Mouse (Mus musculus) WW6 (cell line): ENCODE measurements around the gene Tgfb3.

Source experiments
- DNase-seq: peaks from one replicate; pipeline ENCODE4 v3.0.0-alpha.2; 2013; ENCODE audit warnings: low read depth, low spot score

Tgfb3 gene

DNA sequence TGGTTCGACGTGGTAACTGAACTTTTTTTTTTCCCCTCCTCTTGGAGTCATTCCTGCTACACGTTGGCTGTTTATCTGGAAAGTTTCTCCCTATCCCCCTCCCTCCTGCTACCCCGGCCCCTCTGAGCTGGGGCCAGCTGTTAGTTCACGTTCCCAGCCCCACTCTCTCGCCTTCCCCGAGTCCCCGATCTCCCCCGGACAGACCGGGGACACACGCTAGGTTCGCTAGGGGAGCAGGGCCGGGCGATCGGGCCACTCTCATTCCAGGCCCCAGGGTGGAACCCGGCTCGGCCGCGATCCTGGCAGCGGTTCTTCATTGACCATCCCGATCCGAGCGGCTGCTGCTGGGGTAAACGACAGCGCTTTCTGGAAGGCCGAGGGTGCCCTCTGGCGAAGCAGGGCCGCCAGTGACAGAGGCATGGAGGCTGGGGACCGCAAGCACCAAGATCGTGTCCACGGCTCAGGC, 394 bp upstream of the Tgfb3 start:
- DNase-seq: peak; percentile 57

DNA sequence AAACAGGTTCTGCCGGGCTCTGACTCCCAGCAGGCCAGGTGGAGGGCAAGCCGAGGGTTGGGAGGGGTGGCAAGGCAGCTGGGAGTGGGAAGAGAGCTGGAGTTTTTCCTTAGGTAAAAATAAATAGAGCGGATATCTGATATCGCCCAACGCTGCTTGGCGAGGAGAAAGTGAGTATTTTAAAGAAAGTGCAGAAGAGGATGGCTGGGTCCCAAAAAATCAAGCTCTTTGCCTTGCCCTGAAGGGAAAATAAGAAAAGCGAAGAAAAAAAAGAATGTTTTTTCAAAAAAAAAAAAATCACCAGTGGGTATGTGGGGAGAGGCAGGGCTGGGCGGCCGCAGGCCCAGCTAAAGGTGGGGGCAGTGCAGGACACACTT, 677 bp downstream of the Tgfb3 start:
- DNase-seq: no peak

- no peak for DNase-seq
Measured at GRCm38 (mm10) chr12:86077736-86078135, 1.1 kb downstream of the Tgfb3 start.

DNA sequence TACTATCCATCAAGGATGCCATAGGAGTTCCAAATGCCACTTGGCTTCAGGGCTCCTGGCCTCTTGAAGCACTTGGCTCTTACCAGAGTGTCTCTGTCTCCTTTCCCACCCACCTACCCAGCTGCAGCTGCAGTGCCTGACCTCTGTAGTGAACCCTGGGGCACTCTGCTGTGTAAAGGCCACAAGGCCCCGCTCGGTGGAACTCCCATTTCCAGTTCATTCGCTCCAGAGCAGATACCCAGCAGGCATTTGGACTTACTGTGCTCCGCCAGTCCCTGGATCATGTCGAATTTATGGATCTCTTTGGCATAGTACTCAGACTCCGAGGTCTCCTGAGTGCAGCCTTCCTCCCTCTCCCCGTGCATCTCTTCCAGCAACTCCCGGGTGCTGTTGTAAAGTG, 1.5 kb downstream of the Tgfb3 start:
- no peak for DNase-seq

DNA sequence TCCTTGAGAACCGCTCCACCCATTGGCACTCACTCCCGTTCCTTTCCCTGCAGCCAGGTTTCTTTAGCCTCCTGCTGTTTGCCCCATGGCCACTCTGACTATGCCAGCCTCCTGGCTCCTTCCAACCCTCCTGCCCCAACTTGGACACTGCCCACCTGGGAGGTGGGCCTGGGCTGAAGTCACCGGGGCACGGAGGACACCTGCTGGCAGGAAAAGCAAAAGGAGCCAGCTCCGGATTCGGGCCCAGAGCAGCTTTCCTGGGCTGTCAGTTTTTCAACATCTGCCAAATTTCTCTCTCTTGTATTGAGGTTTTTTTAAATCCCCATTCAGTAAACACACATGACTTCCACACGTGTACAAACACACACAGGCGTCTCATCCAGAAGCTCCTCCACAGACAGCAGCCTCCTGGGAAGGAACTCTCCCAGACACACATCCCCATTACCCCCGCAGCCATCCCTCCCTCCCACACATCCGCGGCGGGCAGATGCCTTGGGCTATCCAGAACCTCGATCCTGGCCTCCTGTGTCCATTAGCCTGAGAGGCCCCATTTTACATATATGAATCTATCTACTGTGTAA, 2.4 kb downstream of the Tgfb3 start:
- no peak for DNase-seq

DNA sequence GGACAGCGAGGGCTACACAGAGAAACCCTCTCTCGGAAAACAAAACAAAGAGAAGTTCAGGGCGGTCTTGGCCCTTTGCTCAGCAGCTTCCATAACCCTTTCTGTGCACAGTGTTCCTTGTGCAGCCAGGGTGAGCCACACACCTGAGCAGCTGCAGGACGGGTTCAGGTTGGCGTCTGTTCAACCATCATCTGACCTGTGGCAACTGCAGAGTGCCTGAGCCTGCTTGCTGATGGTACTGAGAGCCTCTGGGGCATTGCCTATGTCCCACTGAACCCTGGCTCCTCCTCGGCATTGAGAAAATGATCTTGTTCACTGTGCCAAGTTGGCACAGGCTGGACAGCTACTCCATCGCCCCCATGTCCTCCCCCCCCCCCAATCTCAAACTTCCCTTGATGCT, 3.5 kb downstream of the Tgfb3 start:
- no peak for DNase-seq

- no peak for DNase-seq
Measured at GRCm38 (mm10) chr12:86074681-86075080, 4.2 kb downstream of the Tgfb3 start.

DNA sequence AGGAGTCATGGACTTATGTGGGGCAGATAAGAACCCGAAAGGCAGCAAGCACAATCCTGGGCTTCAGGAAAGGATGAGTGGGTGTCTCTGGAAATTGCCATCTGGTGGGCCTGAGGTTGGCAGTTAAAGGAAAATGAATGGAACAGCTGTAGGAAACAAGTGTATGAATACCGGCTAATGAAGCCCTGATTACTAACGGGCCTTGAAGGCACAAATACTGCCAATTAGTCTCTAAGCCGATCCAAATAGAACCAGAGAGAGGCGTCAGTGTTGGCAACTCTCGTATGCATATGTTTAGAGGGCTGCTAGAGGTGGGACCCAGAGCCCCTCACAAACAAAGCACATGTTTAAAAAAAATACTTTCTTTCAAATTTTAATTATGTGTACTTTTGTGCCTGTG, 7.4 kb downstream of the Tgfb3 start:
- no peak for DNase-seq

GRCm38 (mm10) chr12:86064796-86065195, 14.0 kb downstream of the Tgfb3 start:
- DNase-seq: no peak

- DNase-seq: no peak
Measured at GRCm38 (mm10) chr12:86059341-86059740, 19.5 kb downstream of the Tgfb3 start.

- no peak for DNase-seq
Measured at GRCm38 (mm10) chr12:86057516-86057915, 21.3 kb downstream of the Tgfb3 start.

- no peak for DNase-seq
Measured at GRCm38 (mm10) chr12:86056976-86057375, 21.9 kb downstream of the Tgfb3 start.

DNA sequence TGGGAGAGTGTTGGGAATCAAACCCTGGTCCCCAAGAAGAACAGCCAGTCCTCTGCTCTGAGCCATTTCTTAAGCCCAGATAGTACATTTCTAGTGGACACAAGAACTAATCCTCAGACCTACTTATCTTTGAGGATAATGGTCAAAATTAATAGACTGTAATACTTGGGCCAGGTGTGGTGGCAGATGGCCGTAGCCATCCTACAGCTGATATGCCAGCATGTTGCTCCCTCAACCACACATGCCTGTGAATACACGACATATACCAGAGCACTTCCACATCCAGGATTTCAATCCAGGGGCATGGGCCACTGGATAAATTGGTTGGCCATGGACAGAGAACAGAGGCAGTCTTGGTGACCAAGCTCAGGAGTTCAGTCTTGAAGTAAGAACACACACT, 23.5 kb downstream of the Tgfb3 start:
- DNase-seq: no peak

DNA sequence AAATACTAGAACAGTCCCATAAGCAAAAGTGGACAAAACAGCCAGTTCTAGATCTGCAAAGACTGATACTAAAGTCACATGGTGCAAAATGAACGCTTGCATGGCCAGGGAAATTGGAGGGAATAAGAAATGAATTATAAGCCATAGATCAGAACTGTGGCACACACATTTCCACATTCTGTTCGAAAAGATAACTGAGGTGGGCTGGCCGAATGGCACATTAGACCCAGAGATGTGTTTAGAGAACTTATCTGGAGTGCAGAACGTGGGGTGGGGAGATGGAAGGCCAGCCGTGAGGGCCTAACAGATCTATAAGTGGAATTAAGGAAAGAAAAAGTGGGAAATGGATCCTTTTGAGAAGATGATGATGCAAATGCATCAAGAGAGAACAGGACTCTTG, 27.4 kb downstream of the Tgfb3 start:
- DNase-seq: no peak

DNA sequence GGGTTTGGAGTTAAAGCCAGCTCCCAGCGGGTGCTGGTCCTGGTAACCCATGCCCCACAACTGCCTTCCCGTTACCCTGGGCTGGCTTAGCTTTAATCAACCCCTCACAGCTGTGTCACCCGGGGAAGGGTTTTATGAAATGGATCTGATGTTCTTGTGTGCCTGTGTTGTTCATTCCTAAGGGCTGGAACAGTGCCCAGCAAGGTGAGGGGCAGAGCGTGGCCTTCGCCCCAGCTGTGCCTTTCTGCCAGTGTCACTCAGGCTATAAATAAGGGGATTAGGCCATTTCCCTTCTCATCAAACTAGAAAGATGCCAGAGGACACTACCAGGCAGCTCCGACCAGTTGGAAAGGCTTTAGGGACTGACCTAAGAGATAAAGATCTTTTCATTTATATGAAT, 29.0 kb downstream of the Tgfb3 start:
- no peak for DNase-seq

DNA sequence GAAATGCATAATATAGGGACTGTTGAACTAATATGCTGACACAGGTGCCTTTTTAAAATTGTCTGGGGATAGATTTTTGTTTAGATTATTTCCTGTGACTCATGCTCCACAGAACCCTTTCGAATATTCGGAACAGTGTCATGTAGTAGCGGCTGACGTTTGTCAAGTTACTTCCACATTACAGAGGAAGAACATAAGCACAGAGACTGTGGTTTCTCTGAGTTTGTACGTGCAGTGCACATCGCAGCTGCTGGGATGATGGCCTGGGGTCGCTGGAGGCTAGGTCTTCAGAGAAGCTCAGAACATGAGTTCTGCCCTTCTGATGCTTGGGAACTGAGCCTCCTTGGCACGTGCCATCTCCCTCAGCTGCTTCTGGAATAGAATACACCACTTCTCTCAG, 31.5 kb downstream of the Tgfb3 start:
- no peak for DNase-seq

GRCm38 (mm10) chr12:86046776-86047175, 32.1 kb downstream of the Tgfb3 start:
- DNase-seq: no peak

DNA sequence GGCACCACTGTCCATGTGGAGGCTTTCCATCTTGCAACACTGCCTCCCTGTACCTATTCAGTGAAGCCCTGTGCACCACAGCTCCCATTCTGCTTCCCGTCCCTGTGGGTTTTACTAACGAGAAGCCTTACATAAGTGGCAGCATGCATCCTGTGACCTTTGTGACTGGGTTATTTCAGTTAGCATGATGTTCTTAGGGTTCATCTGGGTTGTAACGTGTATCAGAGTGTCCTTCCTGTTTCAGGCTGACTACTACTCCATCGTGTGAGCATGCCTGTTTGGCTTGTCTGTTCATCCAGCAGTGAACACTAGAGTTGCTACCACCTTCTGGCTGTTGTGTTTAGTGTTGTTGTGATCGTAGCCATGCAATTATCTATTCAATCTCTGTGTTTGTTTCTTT, 32.7 kb downstream of the Tgfb3 start:
- no peak for DNase-seq

GRCm38 (mm10) chr12:86039751-86040150, 39.1 kb downstream of the Tgfb3 start:
- no peak for DNase-seq

GRCm38 (mm10) chr12:86039078-86039477, 39.8 kb downstream of the Tgfb3 start:
- no peak for DNase-seq

DNA sequence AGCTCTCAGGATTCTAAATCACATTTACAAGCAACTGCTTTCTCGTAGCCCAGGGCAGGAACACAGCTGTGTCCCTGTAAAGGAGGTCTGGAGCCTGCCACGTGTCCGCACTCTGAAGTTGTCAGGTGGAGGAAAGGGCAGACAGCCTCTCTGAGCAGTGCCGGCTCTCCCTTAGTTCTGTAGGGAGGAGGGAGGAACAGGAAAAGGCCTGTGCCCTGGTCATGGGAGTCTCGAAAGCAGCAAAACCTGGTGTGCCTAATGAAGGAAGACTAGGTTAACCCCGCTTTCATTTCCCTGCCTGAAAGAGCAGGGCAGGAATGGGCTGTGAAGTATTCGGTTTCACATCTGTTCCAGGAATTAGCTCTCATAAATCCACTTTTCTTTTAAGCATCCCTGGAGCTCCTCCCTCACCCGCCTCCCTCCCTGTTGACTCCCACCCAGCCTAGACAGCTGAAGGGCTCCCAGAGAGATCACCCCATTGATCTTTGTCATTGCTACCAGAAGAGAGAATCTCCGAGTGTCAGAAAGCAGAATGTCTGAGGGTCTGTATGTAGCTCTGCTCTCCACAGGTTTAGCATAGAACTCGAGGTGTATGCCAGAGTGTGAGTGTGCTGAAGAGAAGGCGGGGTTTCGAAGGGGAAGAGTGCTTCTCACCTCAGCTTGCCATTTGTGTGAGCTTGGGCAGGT, 41.5 kb downstream of the Tgfb3 start:
- no peak for DNase-seq

DNA sequence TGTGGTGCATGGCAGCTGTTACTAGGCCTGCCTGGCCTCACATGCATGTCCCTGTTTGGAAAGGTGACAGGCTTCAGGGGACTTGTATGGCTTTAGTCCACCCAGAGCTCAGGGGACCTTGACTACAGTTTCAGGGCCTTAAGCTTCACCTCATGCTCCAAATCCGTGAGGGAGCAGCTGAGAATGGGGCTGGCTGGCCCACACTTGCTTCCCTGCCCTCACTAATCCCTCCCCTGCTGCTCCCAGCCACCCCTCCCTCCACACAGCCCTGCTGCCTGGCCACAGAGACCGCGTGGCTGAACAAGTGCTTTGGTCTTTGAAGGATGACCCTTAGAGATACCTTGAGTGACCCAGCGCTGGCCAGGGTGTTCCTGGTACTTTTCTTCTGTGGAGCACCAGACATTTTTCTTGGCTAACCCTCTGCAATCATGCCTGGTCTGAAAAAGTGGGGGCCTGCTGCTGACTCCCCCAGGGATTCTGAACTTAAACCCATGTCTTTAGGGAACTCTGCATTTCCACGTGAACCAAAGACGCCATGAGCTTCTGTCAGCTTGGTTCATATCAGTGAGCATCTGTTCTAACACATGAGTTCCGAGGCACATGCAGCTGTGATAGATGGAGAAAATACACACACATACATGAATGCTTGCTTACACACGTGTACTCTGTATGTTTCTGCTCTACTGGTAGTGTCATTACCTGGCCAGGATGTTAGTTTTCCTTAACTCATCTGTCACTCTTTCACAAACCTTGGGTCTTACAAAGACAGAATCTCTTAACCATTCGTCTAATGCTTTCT, 42.3 kb downstream of the Tgfb3 start:
- no peak for DNase-seq

DNA sequence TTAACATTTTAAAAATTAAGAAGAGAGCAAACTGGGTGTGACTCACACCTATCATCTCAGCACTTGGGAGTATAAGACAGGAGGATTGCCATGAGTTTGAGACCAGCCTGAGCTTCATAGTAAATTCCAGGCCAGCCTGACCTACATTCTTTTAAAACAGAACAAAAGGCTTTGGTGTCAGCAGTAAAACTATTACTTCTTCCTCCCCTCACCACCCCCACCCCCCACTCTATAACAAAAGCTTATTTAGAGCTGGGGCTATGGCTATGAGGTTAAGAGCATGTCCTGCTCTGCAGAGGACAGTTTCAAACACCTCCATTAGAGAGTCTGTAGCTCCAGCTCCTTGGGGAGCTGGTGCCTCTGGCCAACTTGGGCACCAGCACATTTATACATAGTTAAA, 43.3 kb downstream of the Tgfb3 start:
- DNase-seq: no peak
